Mouse (Mus musculus): ENCODE data around the gene Foxp1. TPM values are rescaled to one million over a fixed set of nuclear protein-coding genes. Genes with fewer than 3 reads are reported as not detected.

Gene Foxp1
- total RNA-seq, 2 experiments from 2014 or later, result 88.5 to 93.5 TPM

GRCm38 (mm10) chr6:99138041-99138440 lies 384.5 kb downstream of the Foxp1 start:
- no peak for DNase-seq (ENCODE audit: low spot score in 2 of 2)
- no peak for TF ChIP-seq CTCF (conservative IDR thresholded peaks at IDR 0.05)
- no peak overlapping the region for H3K4me3 ChIP-seq
- no peak overlapping the region for H3K27ac ChIP-seq

DNA sequence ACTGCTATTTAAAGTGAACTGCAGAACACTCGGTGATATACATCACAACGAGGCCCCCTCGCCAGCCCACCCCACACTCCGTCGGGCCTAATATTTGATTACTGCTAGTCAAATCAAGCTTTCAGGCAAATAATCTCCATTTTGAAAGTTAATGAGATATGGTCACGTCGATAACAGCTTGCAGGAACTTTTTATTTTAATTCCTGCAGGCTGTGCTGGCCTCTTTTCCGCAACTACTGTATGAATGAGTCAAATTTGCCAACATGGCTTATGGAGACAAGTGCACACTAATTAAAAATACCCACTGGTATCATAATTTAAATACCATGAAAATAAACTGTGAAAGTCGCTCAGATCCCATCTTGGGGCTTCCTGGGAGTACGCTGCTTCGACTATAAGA lies 385.4 kb downstream of the Foxp1 start:
- H3K27ac ChIP-seq, result no peak overlapping the region

GRCm38 (mm10) chr6:99135938-99136729 lies 386.4 kb downstream of the Foxp1 start:
- no peak overlapping the region for H3K27ac ChIP-seq
- no peak for TF ChIP-seq CTCF (conservative IDR thresholded peaks at IDR 0.05)
- no peak overlapping the region for H3K4me3 ChIP-seq
- DNase-seq (ENCODE audit: low spot score in 2 of 2), result no peak

More for the DNA sequence above, 385.4 kb downstream of the Foxp1 start:
- H3K4me3 ChIP-seq, result no peak overlapping the region
- no peak for TF ChIP-seq CTCF (conservative IDR thresholded peaks at IDR 0.05)
- DNase-seq (ENCODE audit: low spot score in 2 of 2), result no peak

DNA sequence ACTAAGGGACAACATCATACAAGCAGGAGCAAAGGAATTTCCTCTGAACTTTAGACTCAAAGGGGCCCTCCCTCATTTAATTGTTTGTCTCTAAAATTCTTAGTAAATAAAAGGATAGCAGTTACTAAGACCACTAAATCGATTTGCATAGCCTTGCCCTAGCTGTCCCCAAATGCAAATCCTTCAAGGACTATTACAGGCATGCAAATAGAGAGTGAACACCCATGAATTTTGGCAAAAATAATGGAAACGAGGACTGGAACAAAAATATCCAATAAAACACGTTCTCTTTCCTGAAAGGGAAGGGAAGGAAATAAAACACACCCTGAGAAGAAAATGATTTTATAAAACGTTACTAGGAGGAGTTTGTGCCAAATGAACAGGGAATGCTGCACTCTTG lies 390.7 kb downstream of the Foxp1 start:
- Histone ChIP-seq H3K4me3 (no peak overlapping the region), H3K27ac (no peak overlapping the region)
- TF ChIP-seq CTCF (conservative IDR thresholded peaks at IDR 0.05), result no peak
- DNase-seq (ENCODE audit: low spot score in 2 of 2), result no peak

DNA sequence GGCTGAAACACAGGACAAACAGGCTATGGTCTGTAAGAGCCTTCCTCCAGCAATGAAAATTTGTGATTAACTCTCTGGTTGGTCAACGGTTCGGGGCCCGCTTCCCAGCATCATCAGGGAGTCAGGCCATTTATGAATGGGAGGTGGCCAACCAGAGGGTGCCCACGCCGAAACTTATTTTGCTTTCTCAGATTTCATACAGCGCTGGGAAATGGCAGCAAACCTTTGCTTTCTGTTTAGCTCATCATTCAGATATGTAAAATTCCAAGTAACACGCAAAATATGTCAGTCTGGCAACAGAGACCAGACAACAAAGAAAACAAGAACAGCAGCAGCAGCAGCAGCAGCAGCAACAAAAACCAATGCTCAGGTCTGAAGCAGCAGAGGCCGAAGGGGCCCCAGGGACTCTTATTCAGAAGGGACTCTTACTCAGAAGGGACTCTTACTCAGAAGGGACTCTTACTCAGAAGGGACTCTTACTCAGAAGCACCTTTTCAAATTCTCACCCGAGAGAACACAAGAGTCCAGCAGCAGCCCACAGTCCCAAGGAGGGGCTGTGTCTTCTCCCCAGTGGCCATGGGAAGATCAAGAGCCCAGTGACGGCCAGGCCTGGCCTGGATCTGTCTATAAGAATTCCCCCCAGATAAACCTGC lies 391.6 kb downstream of the Foxp1 start:
- Histone ChIP-seq H3K27ac (no peak overlapping the region), H3K4me3 (no peak overlapping the region)
- no peak for DNase-seq (ENCODE audit: low spot score in 2 of 2)
- no peak for TF ChIP-seq CTCF (conservative IDR thresholded peaks at IDR 0.05)

DNA sequence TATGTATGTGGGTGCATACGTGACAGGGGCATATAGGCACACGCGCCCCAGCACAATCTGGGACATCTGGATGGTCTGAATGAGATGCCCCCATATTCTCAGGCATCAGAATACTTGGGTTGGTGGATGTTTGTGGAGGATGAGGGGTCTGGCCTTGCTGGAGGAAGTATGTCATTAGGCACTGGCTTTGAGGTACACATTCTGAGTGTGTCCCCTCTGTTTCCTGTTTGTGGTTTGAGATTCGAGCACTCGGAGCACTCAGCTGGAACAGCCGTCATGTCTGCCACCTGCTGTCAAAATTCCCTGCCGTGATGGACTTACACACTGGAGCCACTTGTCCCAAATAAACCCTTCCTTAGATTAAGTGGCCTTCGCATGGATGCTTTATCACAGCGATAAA lies 395.8 kb downstream of the Foxp1 start:
- Histone ChIP-seq H3K27ac (no peak overlapping the region), H3K4me3 (no peak overlapping the region)
- no peak for TF ChIP-seq CTCF (conservative IDR thresholded peaks at IDR 0.05)
- no peak for DNase-seq (ENCODE audit: low spot score in 2 of 2)

DNA sequence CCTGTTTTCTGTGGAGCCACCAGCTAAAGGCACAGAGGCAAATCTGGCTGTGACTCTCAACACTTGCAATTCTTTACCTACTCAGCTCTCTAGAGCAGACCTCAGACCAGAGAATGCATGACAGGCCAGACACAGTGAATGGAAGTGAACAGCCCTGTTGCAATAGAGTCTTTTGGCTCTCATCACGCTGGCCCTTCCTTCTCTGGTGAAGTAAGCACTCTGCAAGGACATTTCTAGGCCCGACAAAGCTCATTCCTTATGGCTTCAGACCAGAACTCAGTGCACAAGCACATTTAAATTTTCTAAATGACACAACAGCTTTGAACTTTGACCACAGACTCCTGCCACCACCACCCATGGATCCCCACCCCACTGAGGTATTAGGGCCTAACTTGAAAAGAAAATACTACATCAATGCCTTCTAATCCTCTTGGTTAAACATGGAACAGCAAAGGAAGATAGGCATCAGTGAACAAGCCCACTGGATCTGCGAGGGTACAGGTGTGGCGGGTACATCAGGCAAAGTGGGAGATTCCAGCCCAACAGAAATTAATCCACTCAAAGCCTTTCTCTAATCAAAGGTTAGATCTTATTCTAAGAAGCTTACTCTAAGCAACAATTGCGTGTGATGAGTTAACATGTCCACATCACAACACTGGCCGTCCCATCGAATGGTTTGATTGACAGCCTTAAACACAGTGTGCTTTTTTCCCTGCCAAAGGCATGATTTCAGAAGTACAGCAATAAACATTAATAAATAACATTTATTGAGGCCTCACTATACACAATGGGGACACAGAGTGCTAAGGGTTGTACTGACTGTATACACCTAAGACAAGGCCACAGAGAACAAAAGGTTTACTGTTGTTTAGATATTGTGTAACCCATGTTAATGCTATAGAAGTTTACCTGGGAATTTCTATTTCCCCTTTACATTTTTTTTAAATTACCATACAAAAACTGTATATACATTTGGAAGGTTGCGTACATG lies 401.4 kb downstream of the Foxp1 start:
- Histone ChIP-seq H3K4me3 (no peak overlapping the region), H3K27ac (no peak overlapping the region)
- no peak for TF ChIP-seq CTCF (conservative IDR thresholded peaks at IDR 0.05)
- no peak for DNase-seq (ENCODE audit: low spot score in 2 of 2)

DNA sequence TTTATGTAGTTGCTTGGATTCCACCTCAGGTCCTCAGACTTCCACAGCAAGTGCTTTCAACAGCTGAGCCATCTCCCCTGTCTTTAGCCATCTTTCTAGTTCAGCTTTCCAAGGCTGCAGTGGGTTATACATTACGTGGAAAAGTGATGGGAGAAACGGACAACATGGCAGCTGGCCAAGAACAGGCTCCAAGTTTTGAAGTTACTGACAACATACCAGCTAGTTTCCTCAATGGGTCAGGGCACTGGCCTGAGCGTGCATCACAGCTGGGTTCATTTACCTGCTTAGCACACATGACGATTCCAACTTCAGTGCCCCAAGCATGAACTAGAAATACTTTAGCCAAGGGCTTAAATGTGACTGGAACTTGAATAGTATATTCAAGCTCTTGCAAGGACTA lies 404.0 kb downstream of the Foxp1 start:
- no peak for TF ChIP-seq CTCF (conservative IDR thresholded peaks at IDR 0.05)
- Histone ChIP-seq H3K27ac (no peak overlapping the region), H3K4me3 (no peak overlapping the region)
- no peak for DNase-seq (ENCODE audit: low spot score in 2 of 2)

DNA sequence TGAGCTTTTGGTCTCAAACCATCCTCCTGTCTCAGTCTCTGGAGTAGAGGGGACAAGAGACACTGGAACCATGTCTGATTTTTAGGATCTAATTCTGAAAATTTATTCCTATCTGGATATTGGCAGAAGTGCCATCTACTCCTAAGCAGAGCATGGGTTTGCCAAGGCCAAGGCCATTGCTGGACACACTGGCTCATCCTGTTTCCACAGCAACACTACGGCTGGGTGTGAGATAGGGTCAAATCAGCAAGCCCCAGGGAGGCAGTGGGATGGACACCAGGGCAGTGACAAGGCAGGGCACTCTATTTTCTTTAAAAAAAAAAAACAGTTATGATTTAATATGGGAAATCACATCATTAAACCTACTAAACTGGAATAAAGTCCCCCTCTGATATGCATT lies 405.1 kb downstream of the Foxp1 start:
- Histone ChIP-seq H3K27ac (no peak overlapping the region), H3K4me3 (no peak overlapping the region)
- no peak for TF ChIP-seq CTCF (conservative IDR thresholded peaks at IDR 0.05)
- no peak for DNase-seq (ENCODE audit: low spot score in 2 of 2)

DNA sequence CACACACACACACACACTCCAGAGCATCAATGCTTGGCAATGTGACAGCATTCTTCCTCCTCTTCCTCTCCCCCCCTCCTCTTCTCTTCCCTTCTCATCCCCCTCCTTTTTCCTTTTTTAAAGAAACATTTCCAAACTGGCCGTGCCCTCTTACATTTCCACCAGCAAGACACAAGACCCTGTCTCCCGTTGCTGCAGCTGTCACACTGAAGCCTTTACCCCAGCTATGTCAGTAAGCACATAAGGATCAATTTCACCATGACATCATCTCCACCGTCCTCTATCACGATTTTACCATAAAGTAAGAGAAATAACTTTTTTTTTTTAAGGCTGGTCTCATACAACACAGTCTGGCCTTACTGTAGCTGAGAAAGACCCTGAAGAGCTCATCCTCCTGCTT lies 410.7 kb downstream of the Foxp1 start:
- no peak overlapping the region for H3K27ac ChIP-seq
- no peak overlapping the region for H3K4me3 ChIP-seq

DNA sequence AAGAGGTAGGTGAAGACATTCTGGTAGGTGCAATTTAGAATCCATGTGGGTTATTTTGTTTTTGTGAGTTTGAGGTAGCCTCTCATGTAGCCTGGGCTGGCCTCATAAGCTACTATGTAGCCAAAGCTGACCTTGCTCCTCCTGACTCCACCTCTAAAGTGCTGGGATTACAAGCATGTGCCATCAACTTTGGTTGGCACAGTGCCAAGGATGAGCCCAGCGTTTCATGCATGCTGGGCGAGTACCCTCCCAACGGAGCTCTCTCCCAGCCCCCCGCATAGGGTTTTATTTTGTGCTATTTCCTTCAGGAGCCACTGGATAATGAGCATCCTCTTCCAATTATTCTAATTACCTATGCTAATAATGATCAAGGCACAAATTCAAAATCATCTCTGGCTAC lies 414.1 kb downstream of the Foxp1 start:
- Histone ChIP-seq H3K4me3 (no peak overlapping the region), H3K27ac (no peak overlapping the region)
- TF ChIP-seq CTCF (conservative IDR thresholded peaks at IDR 0.05), result no peak
- no peak for DNase-seq (ENCODE audit: low spot score in 2 of 2)

More for the DNA sequence above, 410.7 kb downstream of the Foxp1 start:
- DNase-seq (ENCODE audit: low spot score in 2 of 2), result no peak
- no peak for TF ChIP-seq CTCF (conservative IDR thresholded peaks at IDR 0.05)

DNA sequence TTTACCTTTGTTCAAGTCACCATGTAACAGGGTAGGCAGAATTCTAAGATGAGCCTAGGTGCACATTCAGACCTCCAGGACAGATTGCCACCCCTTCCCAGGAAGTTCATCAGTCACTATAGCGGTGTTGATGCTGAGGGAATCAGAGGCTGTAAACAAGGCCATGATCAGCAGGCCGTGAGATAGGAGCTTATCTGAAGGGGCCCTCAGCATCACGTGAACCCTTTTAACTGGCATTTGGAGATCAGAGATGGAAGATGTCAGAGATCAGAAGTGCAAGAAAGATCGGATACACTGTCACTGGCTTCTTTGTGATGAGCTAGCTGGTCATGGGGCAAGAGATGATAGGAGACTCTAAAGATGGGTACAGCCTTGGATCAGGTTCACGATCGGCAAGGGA lies 414.8 kb downstream of the Foxp1 start:
- Histone ChIP-seq H3K4me3 (no peak overlapping the region), H3K27ac (no peak overlapping the region)
- TF ChIP-seq CTCF (conservative IDR thresholded peaks at IDR 0.05), result no peak
- DNase-seq (ENCODE audit: low spot score in 2 of 2), result no peak

DNA sequence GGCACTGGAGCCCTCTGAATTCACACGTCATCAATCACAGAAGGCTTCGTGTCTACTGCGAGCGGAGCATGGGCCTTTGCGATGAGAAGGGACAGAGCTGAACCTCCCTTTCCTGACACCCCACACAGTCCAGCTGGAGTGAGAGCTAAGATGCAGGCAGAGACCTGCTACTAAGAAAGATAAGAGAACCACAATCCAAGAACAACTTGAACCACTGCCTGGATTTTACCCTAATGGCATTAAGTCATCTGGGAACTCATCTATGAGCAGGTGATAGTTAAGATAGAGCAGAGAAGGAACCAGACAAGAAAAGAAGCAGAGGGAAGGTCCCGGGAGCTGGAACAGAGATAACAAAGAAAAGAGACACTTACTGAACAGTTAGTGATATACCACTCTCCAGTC lies 415.4 kb downstream of the Foxp1 start:
- no peak for TF ChIP-seq CTCF (conservative IDR thresholded peaks at IDR 0.05)
- no peak overlapping the region for H3K27ac ChIP-seq
- no peak for DNase-seq (ENCODE audit: low spot score in 2 of 2)
- H3K4me3 ChIP-seq, result no peak overlapping the region

Measured in layer of hippocampus, adult 2 months (tissue).